ENCODE assay signal across 8 mouse cellular contexts in genomic region chr6:88196054-88196732, GRCm38 (mm10). TPM values are rescaled to one million over a fixed set of nuclear protein-coding genes. Genes with fewer than 3 reads are reported as not detected.
A peak's percentile ranks its signal among the peaks of the same experiment; 100 is the strongest.
DNase-seq lines count a peak whose midpoint lies in the region; ATAC-seq lines count a peak whose summit lies in the region.

No protein-coding gene starts in this region.

- no peaks in the 10 kb centered on the region for H3K36me3 ChIP-seq in lung, embryonic 16.5 days (ENCODE audit: control insufficient read depth, insufficient read depth, low read length)
- peaks cover 5% of the 10 kb centered on the region; the same call in 1 of the 2 replicates for H3K36me3 ChIP-seq in heart, embryonic 10.5 days
- no peaks in the 10 kb centered on the region for H3K36me3 ChIP-seq in liver, embryonic 12.5 days
- no peaks in the 10 kb centered on the region for H3K36me3 ChIP-seq in stomach, embryonic 16.5 days (ENCODE audit: control insufficient read depth, insufficient read depth, low read length)

- peaks cover 40% of the 10 kb centered on the region for H3K4me1 ChIP-seq in lung, embryonic 16.5 days (replicated peaks; ENCODE audit: control insufficient read depth, insufficient read depth, low read length)
- peaks cover 57% of the 10 kb centered on the region for H3K4me1 ChIP-seq in heart, embryonic 10.5 days
- peaks cover 72% of the 10 kb centered on the region for H3K4me1 ChIP-seq in liver, embryonic 12.5 days
- peaks cover 31% of the 10 kb centered on the region for H3K4me1 ChIP-seq in stomach, embryonic 16.5 days (ENCODE audit: control insufficient read depth, insufficient read depth, low read length)

- peak overlapping the region; percentile 52 for H3K4me3 ChIP-seq in lung, embryonic 16.5 days (ENCODE audit: low read length)
- peak overlapping the region; percentile 67 for H3K4me3 ChIP-seq in heart, embryonic 10.5 days
- peak overlapping the region; percentile 56 for H3K4me3 ChIP-seq in liver, embryonic 12.5 days
- peak overlapping the region; percentile 43 for H3K4me3 ChIP-seq in stomach, embryonic 16.5 days (replicated peaks; ENCODE audit: low read length)

- peak overlapping the region; percentile 61 for H3K9ac ChIP-seq in lung, embryonic 16.5 days (ENCODE audit: low read length)
- no peak overlapping the region for H3K9ac ChIP-seq in liver, embryonic 12.5 days
- H3K9ac ChIP-seq in stomach, embryonic 16.5 days (ENCODE audit: low read length): no peak overlapping the region

- no peak for ATAC-seq in lung, embryonic 16.5 days (ENCODE audit: low read depth)
- no peak for ATAC-seq in liver, embryonic 12.5 days
- no peak for ATAC-seq in stomach, embryonic 16.5 days (ENCODE audit: insufficient read depth, low FRiP score)

- no peaks in the 10 kb centered on the region for H3K9me3 ChIP-seq in lung, embryonic 16.5 days (ENCODE audit: control insufficient read depth, low read length)
- no peaks in the 10 kb centered on the region for H3K9me3 ChIP-seq in heart, embryonic 10.5 days
- H3K9me3 ChIP-seq in liver, embryonic 12.5 days (replicated peaks): no peaks in the 10 kb centered on the region
- no peaks in the 10 kb centered on the region for H3K9me3 ChIP-seq in stomach, embryonic 16.5 days (replicated peaks; ENCODE audit: control insufficient read depth, low read length)

- WGBS in lung, embryonic 16.5 days: 7% methylated on average over 33 of the region's 33 CpGs
- 2% methylated on average over 33 of the region's 33 CpGs for WGBS in heart, embryonic 10.5 days
- WGBS in liver, embryonic 12.5 days (ENCODE audit: insufficient replicate concordance): 13% methylated on average over 33 of the region's 33 CpGs
- WGBS in stomach, embryonic 16.5 days: 7% methylated on average over 33 of the region's 33 CpGs

- DNase-seq in lung, adult 18-20 months: no peak
- DNase-seq in heart, embryonic 10.5 days (ENCODE audit: low spot score): no peak
- DNase-seq in urinary bladder, postnatal 10 days (ENCODE audit: low spot score): no peak
- DNase-seq in layer of hippocampus, adult 8-10 months (ENCODE audit: low spot score in 2 of 2): no peak
- no peak for DNase-seq in thymus, postnatal 25 days

- no peak overlapping the region for H3K27ac ChIP-seq in lung, embryonic 16.5 days (ENCODE audit: low read length)
- peak overlapping the region; percentile 86 for H3K27ac ChIP-seq in heart, embryonic 10.5 days
- H3K27ac ChIP-seq in liver, embryonic 12.5 days: no peak overlapping the region
- no peak overlapping the region for H3K27ac ChIP-seq in stomach, embryonic 16.5 days (ENCODE audit: low read length)

- H3K4me2 ChIP-seq in lung, embryonic 16.5 days (ENCODE audit: low read depth, low read length): peak overlapping the region; percentile 83
- H3K4me2 ChIP-seq in liver, embryonic 12.5 days: peak overlapping the region; percentile 79
- peak overlapping the region; percentile 70 for H3K4me2 ChIP-seq in stomach, embryonic 16.5 days (ENCODE audit: low read depth, low read length)

- peaks cover 100% of the 10 kb centered on the region for H3K27me3 ChIP-seq in lung, embryonic 16.5 days (ENCODE audit: control insufficient read depth, insufficient read depth, low read depth, low read length)
- peaks cover 100% of the 10 kb centered on the region for H3K27me3 ChIP-seq in heart, embryonic 10.5 days (ENCODE audit: insufficient read depth, poor library complexity, severe bottlenecking)
- peaks cover 100% of the 10 kb centered on the region for H3K27me3 ChIP-seq in liver, embryonic 12.5 days (replicated peaks)
- H3K27me3 ChIP-seq in stomach, embryonic 16.5 days (ENCODE audit: control insufficient read depth, insufficient read depth, low read length): peaks cover 100% of the 10 kb centered on the region

RNA-seq across cellular contexts. Expression of gene Gata2, which starts 2.5 kb away (rescaled TPM):
- 23.6 and 23.9 TPM in 2 replicates for polyA plus RNA-seq in lung, embryonic 16.5 days (2015; fragmentation: Nextera tagmentation; extraction: Ambion mirVana)
- polyA plus RNA-seq in heart, embryonic 10.5 days (2016; fragmentation: Nextera tagmentation; extraction: Ambion mirVana): 24.5 and 24.8 TPM in 2 replicates
- polyA plus RNA-seq in liver, embryonic 12.5 days (2016; fragmentation: Nextera tagmentation; extraction: Ambion mirVana): 13.3 and 15.7 TPM in 2 replicates
- 5.5 TPM in 2 replicates for polyA plus RNA-seq in stomach, embryonic 16.5 days (2015; fragmentation: Nextera tagmentation; extraction: Ambion mirVana)
- total RNA-seq in layer of hippocampus, adult 8-10 months (2022): 1 to 10 TPM; 5.4 to 6.3 (median 5.8) TPM

RNA-seq across cellular contexts. Expression of gene Dnajb8, which starts 25.9 kb away (rescaled TPM):
- polyA plus RNA-seq in lung, embryonic 16.5 days (2015; fragmentation: Nextera tagmentation; extraction: Ambion mirVana): not detected in 2 replicates
- not detected in 2 replicates for polyA plus RNA-seq in heart, embryonic 10.5 days (2016; fragmentation: Nextera tagmentation; extraction: Ambion mirVana)
- not detected in 2 replicates for polyA plus RNA-seq in liver, embryonic 12.5 days (2016; fragmentation: Nextera tagmentation; extraction: Ambion mirVana)
- not detected in 2 replicates for polyA plus RNA-seq in stomach, embryonic 16.5 days (2015; fragmentation: Nextera tagmentation; extraction: Ambion mirVana)
- not detected for total RNA-seq in layer of hippocampus, adult 8-10 months (2022)
